Comparison of ENCODE assay signal across 8 mouse cellular contexts in genomic region chr1:133132388-133133326, GRCm38 (mm10). TPM values are rescaled to one million over a fixed set of nuclear protein-coding genes. Genes with fewer than 3 reads are reported as not detected.
DNase-seq lines count a peak whose midpoint lies in the region; ATAC-seq and TF ChIP-seq lines count a peak whose summit lies in the region.

No protein-coding gene starts in this region.

- peaks cover 19% of the 10 kb centered on the region for H3K36me3 ChIP-seq in forebrain, embryonic 12.5 days (replicated peaks)
- peaks cover 7% of the 10 kb centered on the region for H3K36me3 ChIP-seq in intestine, postnatal 0 days (ENCODE audit: control insufficient read depth, insufficient read depth)

- H3K27ac ChIP-seq in cerebellum, adult 2 months (ENCODE audit: insufficient read depth, low read length): 0 out of 2 replicates have a peak overlapping the region, but pooled peaks have one; percentile 13
- peak overlapping the region; percentile 97; the same call in 1 of the 2 replicates for H3K27ac ChIP-seq in forebrain, embryonic 12.5 days
- peak overlapping the region; percentile 99 for H3K27ac ChIP-seq in intestine, postnatal 0 days (ENCODE audit: low read depth, low read length)

- no peaks in the 10 kb centered on the region; the same call in 1 of the 2 replicates for H3K4me1 ChIP-seq in cerebellum, adult 2 months (ENCODE audit: control insufficient read depth, insufficient read depth, low read length)
- H3K4me1 ChIP-seq in forebrain, embryonic 12.5 days: peaks cover 59% of the 10 kb centered on the region
- no peaks in the 10 kb centered on the region for H3K4me1 ChIP-seq in intestine, postnatal 0 days (replicated peaks; ENCODE audit: control insufficient read depth, insufficient read depth, low read length)

- peak overlapping the region; percentile 81 for H3K4me3 ChIP-seq in cerebellum, adult 2 months (replicated peaks; ENCODE audit: insufficient read depth, low read depth, low read length)
- peak overlapping the region; percentile 95 for H3K4me3 ChIP-seq in forebrain, embryonic 12.5 days (replicated peaks)
- H3K4me3 ChIP-seq in intestine, postnatal 0 days (ENCODE audit: low read depth, low read length): peak overlapping the region; percentile 61

- WGBS in cerebellum, adult 2 months: 1% methylated on average over 26 of the region's 26 CpGs
- 22% methylated on average over 26 of the region's 26 CpGs for WGBS in forebrain, embryonic 12.5 days
- WGBS in intestine, postnatal 0 days: 2% methylated on average over 26 of the region's 26 CpGs

- H3K9ac ChIP-seq in forebrain, embryonic 12.5 days: peak overlapping the region; percentile 97
- H3K9ac ChIP-seq in intestine, postnatal 0 days (ENCODE audit: low read depth, low read length): peak overlapping the region; percentile 90

- TF ChIP-seq CTCF in cerebellum, adult 2 months (IDR thresholded peaks at IDR 0.05; ENCODE audit: borderline replicate concordance, insufficient read depth, low read depth, low read length): no peak
- TF ChIP-seq CTCF in intestine, postnatal 0 days (IDR thresholded peaks at IDR 0.05; ENCODE audit: low read depth): no peak

- H3K4me2 ChIP-seq in forebrain, embryonic 12.5 days: peak overlapping the region; percentile 99
- H3K4me2 ChIP-seq in intestine, postnatal 0 days (replicated peaks; ENCODE audit: low read depth): peak overlapping the region; percentile 87

- no peaks in the 10 kb centered on the region for H3K9me3 ChIP-seq in forebrain, embryonic 12.5 days
- H3K9me3 ChIP-seq in intestine, postnatal 0 days (ENCODE audit: control insufficient read depth): no peaks in the 10 kb centered on the region

- ATAC-seq in forebrain, embryonic 12.5 days (ENCODE audit: low FRiP score): no peak
- no peak for ATAC-seq in intestine, postnatal 0 days
- no peak for ATAC-seq in monocyte, adult 5-6 weeks (replicated peaks; ENCODE audit: insufficient number of reproducible peaks, low FRiP score, low TSS enrichment, poor library complexity, severe bottlenecking)

- no peak for TF ChIP-seq POLR2A in cerebellum, adult 2 months (IDR thresholded peaks at IDR 0.05; ENCODE audit: borderline replicate concordance, insufficient read depth, low read length)

- no peak for DNase-seq in cerebellum, adult 2 months
- no peak for DNase-seq in cerebellum, adult 11 months
- peak; percentile 54 for DNase-seq in CD4-positive helper T cell, adult 2 months (ENCODE audit: low read depth, low spot score)
- peak; percentile 48 for DNase-seq in naive thymus-derived CD4-positive, alpha-beta T cell, adult 2 months (ENCODE audit: low read depth)
- DNase-seq in layer of hippocampus, adult 18-20 months (ENCODE audit: low spot score in 2 of 2): no peak

- H3K27me3 ChIP-seq in cerebellum, adult 2 months (ENCODE audit: control insufficient read depth, insufficient read depth, low read length): no peaks in the 10 kb centered on the region
- no peaks in the 10 kb centered on the region for H3K27me3 ChIP-seq in forebrain, embryonic 12.5 days
- H3K27me3 ChIP-seq in intestine, postnatal 0 days (replicated peaks; ENCODE audit: control insufficient read depth, insufficient read depth, low read length): no peaks in the 10 kb centered on the region

RNA-seq across cellular contexts. Expression of gene Ppp1r15b, which starts 1.7 kb away (rescaled TPM):
- polyA plus RNA-seq in cerebellum, adult 2 months (2012; rRNA removed): 31.7 and 32.1 TPM in 2 replicates
- 58.3 and 63.5 TPM in 2 replicates for polyA plus RNA-seq in forebrain, embryonic 12.5 days (2016; fragmentation: Nextera tagmentation; extraction: Ambion mirVana)
- 28.5 and 33.0 TPM in 2 replicates for polyA plus RNA-seq in intestine, postnatal 0 days (2015; fragmentation: Nextera tagmentation; extraction: Ambion mirVana)
- 173 to 191 TPM (median 177 TPM) in 3 replicates for total RNA-seq in monocyte, adult 5-6 weeks (2017)
- total RNA-seq in layer of hippocampus, adult 18-20 months (2021): 10 to 100 TPM; 43.7 to 44.2 TPM

RNA-seq across cellular contexts. Expression of gene Plekha6, which starts 31.4 kb away (rescaled TPM):
- 73.7 and 77.2 TPM in 2 replicates for polyA plus RNA-seq in cerebellum, adult 2 months (2012; rRNA removed)
- 20.3 and 20.6 TPM in 2 replicates for polyA plus RNA-seq in forebrain, embryonic 12.5 days (2016; fragmentation: Nextera tagmentation; extraction: Ambion mirVana)
- polyA plus RNA-seq in intestine, postnatal 0 days (2015; fragmentation: Nextera tagmentation; extraction: Ambion mirVana): 7.5 and 8.0 TPM in 2 replicates
- 5.7 to 6.3 TPM (median 5.7 TPM) in 3 replicates for total RNA-seq in monocyte, adult 5-6 weeks (2017)
- total RNA-seq in layer of hippocampus, adult 18-20 months (2021): 10 to 100 TPM; 54.5 to 59.0 TPM

Comparison
In these comparisons a context has a peak if more than half of its experiments do, and no peak if none do; other contexts are left out.
1. DNase-seq: peak in CD4-positive helper T cell, adult 2 months (single experiment) and naive thymus-derived CD4-positive, alpha-beta T cell, adult 2 months (single experiment); none in cerebellum, adult 2 months (0 of 2), cerebellum, adult 11 months (single experiment) and layer of hippocampus, adult 18-20 months (0 of 2).
2. H3K27ac ChIP-seq: peak in every context shown above with its lines; median percentile 99 in intestine, postnatal 0 days; 97 in forebrain, embryonic 12.5 days; 13 in cerebellum, adult 2 months.
3. Peak in every context shown above with its lines, with median percentiles within 50 percentile points of each other: H3K4me3 ChIP-seq.